Mouse (Mus musculus) lung, adult 2 months (tissue): ENCODE results near the gene Smyd3.
"Not testable (repeated sequence)": the region's sequence is repeated elsewhere in the genome, so short reads cannot be mapped to it uniquely, and the experiment has no call there.

Experiments used
- CTCF ChIP-seq: fragments of 200-500 bp; IDR thresholded peaks from 2 replicates; pipeline ENCODE4 v1.5.1; 2011; ENCODE audit warnings: mild to moderate bottlenecking, low read length, control low read depth; ENCODE audit not compliant: insufficient read depth
- POLR2A ChIP-seq: fragments of 200-500 bp; IDR thresholded peaks from 2 replicates; pipeline ENCODE4 v1.6.1; 2011; ENCODE audit warnings: low read depth, mild to moderate bottlenecking, control low read depth, low read length, borderline replicate concordance; ENCODE audit errors: extremely low read depth

DNA sequence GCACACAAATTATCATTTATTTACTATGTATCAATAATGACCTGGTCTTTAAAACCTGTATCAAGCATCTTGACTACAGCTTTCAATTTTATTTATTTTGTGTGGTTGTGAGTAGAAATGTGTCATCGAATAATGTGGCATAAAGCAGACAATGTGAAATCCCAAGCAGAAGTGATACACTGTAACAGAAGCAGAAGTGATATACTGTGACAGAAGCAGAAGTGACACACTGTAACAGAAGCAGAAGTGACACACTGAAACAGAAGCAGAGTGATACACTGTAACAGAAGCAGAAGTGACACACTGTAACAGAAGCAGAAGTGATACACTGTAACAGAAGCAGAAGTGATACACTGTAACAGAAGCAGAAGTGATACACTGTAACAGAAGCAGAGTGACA, 355.1 kb downstream of the Smyd3 start:
- not testable (repeated sequence) for TF ChIP-seq CTCF, POLR2A
